Mouse (Mus musculus): ENCODE results near the gene Arhgap22.
A peak's percentile ranks its signal among the peaks of the same experiment; 100 is the strongest.

Arhgap22 gene

DNA sequence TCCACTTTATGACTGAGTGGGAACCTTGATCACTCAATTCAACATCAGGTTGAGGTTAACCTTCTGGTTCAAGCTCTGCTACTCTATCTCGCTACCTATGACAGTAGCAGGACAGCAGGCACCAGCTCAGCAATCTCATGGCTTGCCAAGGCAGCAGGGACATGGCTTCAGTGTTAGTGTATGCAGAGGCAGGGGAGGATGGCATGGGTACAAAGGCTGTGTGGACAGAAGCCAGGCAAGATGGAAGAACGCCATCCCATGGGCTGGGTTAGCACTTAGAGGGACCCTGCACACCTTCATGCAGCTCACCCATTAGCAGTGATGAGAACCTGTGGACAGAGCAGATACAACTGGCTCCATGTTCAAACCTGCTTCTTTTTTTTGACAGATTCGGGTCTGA, 163.4 kb downstream of the Arhgap22 start:
- peak; percentile 88 for DNase-seq

DNA sequence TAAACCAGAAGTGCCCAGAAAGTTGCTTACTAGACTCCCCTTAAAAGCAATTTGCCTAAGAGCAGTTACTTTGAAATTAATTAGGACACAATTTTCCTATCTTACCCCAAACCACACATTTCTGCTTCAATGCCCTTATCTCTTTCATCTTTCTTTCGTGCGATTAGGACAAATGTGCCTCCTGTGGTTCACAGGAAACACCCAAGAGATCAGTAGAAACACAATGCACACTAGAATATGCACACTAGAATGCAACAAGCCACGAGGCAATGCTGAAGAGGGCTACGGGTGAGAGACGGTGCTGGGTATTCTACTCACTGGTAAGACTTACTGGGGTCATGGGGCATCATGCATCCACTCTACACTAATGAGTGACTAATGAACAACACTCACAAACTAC, 164.9 kb downstream of the Arhgap22 start:
- DNase-seq = no peak

DNA sequence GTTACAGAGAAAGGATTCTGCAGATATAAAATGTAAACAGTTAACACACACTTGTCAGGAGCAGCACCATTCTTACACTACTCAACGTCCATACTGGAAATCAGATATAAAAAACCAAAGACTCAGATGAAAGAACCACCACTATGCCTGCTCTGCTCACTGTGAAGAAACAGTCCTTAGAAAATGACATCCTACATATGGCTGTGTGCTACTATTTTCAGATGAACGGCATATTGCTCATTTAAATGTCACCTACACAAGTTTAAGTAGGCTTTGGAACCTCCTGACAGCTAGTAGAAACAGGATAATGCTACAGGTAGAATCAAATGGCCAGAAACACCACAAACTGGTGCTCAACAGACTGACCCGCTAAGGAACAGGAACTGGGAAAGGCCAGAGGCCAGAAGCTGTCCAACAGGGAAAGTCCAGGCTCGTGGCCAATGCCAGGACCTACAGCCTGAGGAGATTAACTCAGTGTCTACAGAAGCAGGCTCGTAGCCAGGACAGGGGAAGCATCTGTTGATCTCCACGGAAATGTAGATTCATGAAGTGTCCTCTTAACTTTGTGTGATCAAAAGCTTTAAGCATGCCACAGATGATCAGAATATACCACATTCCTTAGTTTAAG, 167.1 kb downstream of the Arhgap22 start:
- DNase-seq = no peak

DNA sequence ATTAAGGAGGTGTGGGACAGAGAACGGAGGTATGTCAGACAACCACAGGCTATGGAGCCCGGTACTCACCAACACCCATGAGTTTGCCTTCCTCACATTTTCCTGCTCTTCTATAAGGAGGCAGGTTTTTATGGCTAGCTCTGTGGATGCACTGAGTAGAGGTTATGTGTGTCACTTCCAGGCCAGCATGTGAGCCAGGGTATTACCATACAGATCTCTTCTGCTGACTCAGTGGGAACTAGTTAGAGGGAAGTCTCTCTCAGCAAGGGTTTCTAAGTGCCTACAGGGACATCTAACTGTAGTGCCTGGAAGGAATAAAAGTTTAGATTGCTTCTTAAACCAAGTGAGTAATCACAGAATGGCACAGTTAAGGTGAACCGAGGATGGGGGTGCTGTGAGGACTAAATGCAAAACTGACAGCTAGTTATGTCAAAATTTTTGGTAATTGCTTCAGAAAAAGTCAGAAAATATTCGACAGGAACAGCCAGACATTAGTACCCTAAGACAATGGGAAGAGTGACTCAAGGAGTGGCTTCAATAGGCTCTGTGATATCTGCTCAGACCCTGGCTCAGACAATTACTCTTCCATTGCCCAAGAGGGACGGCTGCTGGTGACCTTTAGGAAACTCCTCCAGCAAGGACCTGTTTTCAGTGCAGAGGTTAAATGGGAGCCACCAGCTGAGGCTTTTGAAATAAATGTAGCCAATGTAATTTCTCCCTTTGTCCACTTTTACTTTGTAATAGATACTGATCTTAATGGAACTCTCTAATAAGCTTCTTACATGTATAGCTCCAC, 184.4 kb downstream of the Arhgap22 start:
- no peak for DNase-seq

DNA sequence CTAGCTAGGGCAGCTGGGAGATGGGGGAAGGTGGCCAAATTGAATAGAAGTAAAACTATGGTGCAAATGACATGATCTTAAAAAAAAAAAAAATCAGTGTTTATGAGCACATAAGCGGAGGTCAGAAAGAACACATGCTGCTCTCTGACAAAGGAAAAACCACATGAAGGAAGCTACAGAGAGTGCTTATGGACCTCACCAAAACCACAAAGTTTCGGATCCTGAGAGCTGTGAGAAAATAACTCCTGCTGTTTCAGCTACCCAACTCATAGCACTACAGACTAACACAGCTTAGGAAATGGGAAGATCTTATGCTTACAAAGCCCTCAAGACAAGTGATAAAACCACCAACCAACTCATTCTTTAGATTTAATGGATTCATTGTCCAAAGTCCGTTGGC, 186.2 kb downstream of the Arhgap22 start:
- no peak for DNase-seq

DNA sequence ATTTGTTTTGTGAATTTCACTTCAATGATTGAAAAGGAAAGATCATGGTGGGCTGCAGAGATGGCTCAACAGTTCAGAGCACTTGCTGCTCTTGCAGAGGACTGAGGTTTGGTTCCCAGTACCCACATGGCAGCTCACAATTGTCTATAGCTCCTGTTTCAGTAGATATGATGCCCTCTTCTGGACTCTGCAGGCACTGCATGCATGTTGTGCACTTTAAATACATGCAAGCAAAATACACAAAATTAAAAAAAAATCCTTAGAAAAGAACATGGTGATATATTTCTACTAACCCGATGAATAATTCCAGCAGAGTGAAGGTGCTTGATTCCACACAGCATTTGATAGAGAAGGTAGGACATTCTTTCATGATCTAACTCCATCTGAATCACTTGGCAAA, 188.5 kb downstream of the Arhgap22 start:
- no peak for DNase-seq

DNA sequence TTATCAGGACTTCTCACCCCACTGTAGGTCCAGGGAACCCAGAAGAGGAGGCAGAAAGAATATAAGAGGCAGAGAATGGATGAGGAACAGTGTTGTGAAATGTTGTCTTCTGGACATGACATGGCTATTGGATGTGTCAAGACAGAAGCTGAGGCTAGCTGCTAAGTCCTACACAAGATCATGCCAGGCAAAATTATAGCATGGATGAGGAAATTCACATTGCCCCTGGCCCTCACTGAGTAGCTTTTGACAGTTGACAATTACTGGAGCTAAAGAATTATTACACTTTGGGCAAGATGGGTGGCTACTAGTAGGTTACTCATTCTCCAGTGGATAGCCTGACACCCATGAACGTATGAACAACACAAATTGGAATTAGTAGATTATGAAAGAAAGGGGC, 201.9 kb downstream of the Arhgap22 start:
- no peak for DNase-seq

DNA sequence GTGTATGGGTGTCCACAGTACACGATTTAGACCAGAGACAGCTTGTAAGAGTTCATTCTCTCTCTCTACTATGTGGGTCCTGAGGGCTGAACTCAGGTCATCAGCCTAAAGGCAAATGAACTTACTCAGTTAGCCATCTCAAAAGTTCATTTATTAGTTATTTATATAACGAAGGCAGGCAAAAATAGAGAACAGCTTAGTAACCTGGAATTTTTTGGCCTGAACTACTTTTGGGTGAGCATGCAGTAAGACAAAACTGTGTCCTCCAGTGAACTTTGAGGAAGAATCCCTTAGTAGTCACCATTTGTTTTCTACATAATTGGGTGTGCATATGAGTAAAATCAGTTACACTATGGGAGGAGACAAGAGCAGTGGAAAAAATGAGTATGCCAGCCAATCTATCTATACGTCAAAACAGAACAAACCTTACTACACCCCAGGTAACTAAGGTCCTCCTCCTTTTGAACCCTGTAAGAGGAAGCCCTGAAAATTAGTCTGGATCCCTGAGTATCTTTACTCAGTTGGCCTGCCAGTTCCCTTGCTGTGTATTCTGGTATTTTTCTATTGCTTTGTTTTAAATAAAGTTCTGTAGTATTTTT, 204.6 kb downstream of the Arhgap22 start:
- DNase-seq = no peak
